Mouse (Mus musculus) ES-E14 (cell line): ENCODE results near the gene Krtap5-4. TPM values are rescaled to one million over a fixed set of nuclear protein-coding genes. Genes with fewer than 3 reads are reported as not detected.

Experiments used
- DNase-seq: peaks from one replicate; pipeline ENCODE4 v3.0.0-alpha.2; 2013; ENCODE audit warnings: low read depth, low spot score
- H3K27ac ChIP-seq: 2 replicates; pipeline ENCODE4 v1.5.1; 2012; ENCODE audit warnings: low read depth, mild to moderate bottlenecking, low read length, moderate library complexity, mixed read lengths; ENCODE audit not compliant: poor library complexity, insufficient read depth, severe bottlenecking
- H3K36me3 ChIP-seq: 2 replicates; pipeline ENCODE4 v1.6.1; 2012; ENCODE audit warnings: mild to moderate bottlenecking, low read length, moderate library complexity, mixed read lengths; ENCODE audit not compliant: control insufficient read depth, poor library complexity, insufficient read depth, severe bottlenecking
- H3K4me1 ChIP-seq, 2 experiments: fragments of 150-350 bp in 1 of 2; sonication (generic) in 1 of 2; 2 replicates each; pipeline ENCODE4 v1.6.1; 2012; ENCODE audit warnings: low read length in 2 of 2, mild to moderate bottlenecking in 1 of 2, mixed read lengths in 1 of 2; ENCODE audit not compliant: control insufficient read depth in 2 of 2, insufficient read depth in 2 of 2, poor library complexity in 1 of 2
- H3K4me3 ChIP-seq, 2 experiments: fragments of 150-350 bp in 1 of 2; sonication (generic) in 1 of 2; 2 replicates each; pipeline ENCODE4 v1.5.1; 2012; ENCODE audit warnings: low read length in 2 of 2, low read depth in 1 of 2, mild to moderate bottlenecking in 1 of 2, mixed read lengths in 1 of 2; ENCODE audit not compliant: insufficient read depth in 1 of 2, poor library complexity in 1 of 2, severe bottlenecking in 1 of 2
- H3K9ac ChIP-seq: 2 replicates; pipeline ENCODE4 v1.6.1; 2012; ENCODE audit warnings: low read depth, mild to moderate bottlenecking, low read length, mixed read lengths; ENCODE audit not compliant: poor library complexity, insufficient read depth, severe bottlenecking
- H3K9me3 ChIP-seq: fragments of 150-350 bp; sonication (generic); 2 replicates; pipeline ENCODE4 v1.6.1; 2012; ENCODE audit warnings: low read depth, mild to moderate bottlenecking, low read length; ENCODE audit not compliant: control insufficient read depth, insufficient read depth
- CHD2 ChIP-seq: IDR thresholded peaks from 2 replicates; pipeline ENCODE4 v1.6.1; 2014; ENCODE audit warnings: mild to moderate bottlenecking, low read depth, low read length, inconsistent platforms
- HCFC1 ChIP-seq: IDR thresholded peaks from 2 replicates; pipeline ENCODE4 v1.6.1; 2012; ENCODE audit warnings: low read length, inconsistent platforms, borderline replicate concordance; ENCODE audit not compliant: insufficient read depth
- MAFK ChIP-seq: IDR thresholded peaks from 2 replicates; pipeline ENCODE4 v1.6.1; 2014; ENCODE audit warnings: mild to moderate bottlenecking, low read depth, low read length, inconsistent platforms; ENCODE audit not compliant: insufficient read depth
- ZC3H11A ChIP-seq: IDR thresholded peaks from 2 replicates; pipeline ENCODE4 v1.6.1; 2012; ENCODE audit warnings: low read depth, mild to moderate bottlenecking, inconsistent platforms, low read length, borderline replicate concordance
- ZNF384 ChIP-seq: IDR thresholded peaks from 2 replicates; pipeline ENCODE4 v1.6.1; 2012; ENCODE audit warnings: low read depth, low read length, inconsistent platforms
- in situ Hi-C, 2 experiments: fragments of 600-800 bp; cut with MboI; formaldehyde crosslinking; loops; one replicate each; pipeline ENCODE4 v1.15.1; 2025; ENCODE audit warnings: low sequenced_read_pairs in 2 of 2, inconsistent platforms in 1 of 2; ENCODE audit not compliant: unreplicated experiment in 2 of 2
- total RNA-seq: library from RNA; depleted of rRNA; stranded (reverse); fragments of 300-350 nt; gene quantifications from 2 replicates; pipeline ENCODE4 v1.2.3, GENCODE M21; 2012

The Krtap5-4 gene
- total RNA-seq, 1 experiment, result not detected

GRCm38 (mm10) chr7:142340269-142340970 is 37.1 kb downstream of the Krtap5-4 start:
- H3K4me1 ChIP-seq, result no peaks in the 10 kb centered on the region
- no peaks in the 10 kb centered on the region for H3K36me3 ChIP-seq
- no peak overlapping the region for H3K9ac ChIP-seq
- in situ Hi-C loops, result no loop called here
- TF ChIP-seq ZC3H11A (no peak), HCFC1 (no peak), ZNF384 (no peak), MAFK (no peak), CHD2 (no peak)
- no peaks in the 10 kb centered on the region for H3K9me3 ChIP-seq
- no peak for DNase-seq
- H3K4me3 ChIP-seq, result no peak overlapping the region
- H3K27ac ChIP-seq, result no peak overlapping the region

GRCm38 (mm10) chr7:142341564-142342246 is 38.4 kb downstream of the Krtap5-4 start:
- H3K4me1 ChIP-seq, result no peaks in the 10 kb centered on the region
- DNase-seq, result no peak
- no peak overlapping the region for H3K9ac ChIP-seq
- no peak for TF ChIP-seq HCFC1
- no peaks in the 10 kb centered on the region for H3K9me3 ChIP-seq
- H3K36me3 ChIP-seq, result no peaks in the 10 kb centered on the region
- in situ Hi-C loops, result no loop called here
- no peak overlapping the region for H3K27ac ChIP-seq
- no peak overlapping the region for H3K4me3 ChIP-seq

GRCm38 (mm10) chr7:142342247-142342640 is 38.9 kb downstream of the Krtap5-4 start:
- no peak for DNase-seq
- TF ChIP-seq CHD2 (no peak), ZC3H11A (no peak), HCFC1 (no peak), MAFK (no peak)
- Histone ChIP-seq H3K4me3 (no peak overlapping the region), H3K4me1 (no peaks in the 10 kb centered on the region), H3K36me3 (no peaks in the 10 kb centered on the region), H3K9me3 (no peaks in the 10 kb centered on the region), H3K27ac (no peak overlapping the region), H3K9ac (no peak overlapping the region)
- in situ Hi-C loops, result no loop called here

DNA sequence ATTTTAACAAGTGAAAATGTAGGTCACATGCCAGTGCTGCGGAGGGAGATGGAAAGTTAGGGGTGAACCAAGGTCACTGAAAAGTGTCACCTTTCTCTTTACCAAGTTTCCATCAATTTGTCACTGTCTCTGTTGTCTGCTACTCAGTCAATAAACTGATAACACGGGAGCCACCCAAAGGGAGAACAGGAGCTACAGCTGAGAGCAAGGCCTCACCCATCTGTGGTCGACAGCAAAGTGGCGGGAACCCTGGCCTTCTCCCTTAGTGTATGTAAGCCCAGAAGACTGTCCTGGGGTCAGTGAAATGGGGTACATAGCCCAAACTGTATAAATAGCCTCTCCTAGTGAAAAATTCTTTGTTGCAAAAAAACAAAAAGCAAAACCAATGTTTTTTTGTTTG is 44.2 kb downstream of the Krtap5-4 start:
- H3K4me3 ChIP-seq, result no peak overlapping the region
- in situ Hi-C loops, result no loop called here
- H3K27ac ChIP-seq, result no peak overlapping the region

More for the DNA sequence above, 44.2 kb downstream of the Krtap5-4 start:
- H3K9ac ChIP-seq, result no peak overlapping the region
- no peaks in the 10 kb centered on the region for H3K9me3 ChIP-seq
- peaks cover 1 to 7% of the 10 kb centered on the region in 2 experiments; a peak in 1 of 4 replicates for H3K4me1 ChIP-seq
- DNase-seq, result no peak
- H3K36me3 ChIP-seq, result no peaks in the 10 kb centered on the region
- TF ChIP-seq CHD2 (no peak), ZC3H11A (no peak), MAFK (no peak), ZNF384 (no peak), HCFC1 (no peak)
